Mouse (Mus musculus) lung, embryonic 14.5 days (tissue): Measurements from ENCODE around the gene Prkd2. TPM values are rescaled to one million over a fixed set of nuclear protein-coding genes. Genes with fewer than 3 reads are reported as not detected.

ENCODE experiments used
- ATAC-seq: fragments of 200-750 bp; cut with Nextera tagmentation; 2 replicates; pipeline ENCODE4 v1.8.0; 2017; ENCODE audit warnings: mild to moderate bottlenecking, moderate TSS enrichment, moderate library complexity; ENCODE audit not compliant: insufficient read depth
- DNase-seq: peaks from one replicate; pipeline ENCODE4 v3.0.0-alpha.2; 2015
- H3K27ac ChIP-seq: fragments of 300-500 bp; sonication (generic); 2 replicates; pipeline ENCODE4 v1.5.1; 2014; ENCODE audit warnings: low read depth, mild to moderate bottlenecking, moderate library complexity
- H3K27me3 ChIP-seq: fragments of 300-500 bp; sonication (generic); 2 replicates; pipeline ENCODE4 v1.6.1; 2014; ENCODE audit warnings: low read length, control low read depth; ENCODE audit not compliant: insufficient read depth
- H3K36me3 ChIP-seq: fragments of 300-500 bp; sonication (generic); 2 replicates; pipeline ENCODE4 v1.6.1; 2014; ENCODE audit warnings: control low read depth; ENCODE audit not compliant: insufficient read depth
- H3K4me1 ChIP-seq: fragments of 300-500 bp; sonication (generic); 2 replicates; pipeline ENCODE4 v1.6.1; 2014; ENCODE audit warnings: antibody characterized with exemption, control low read depth; ENCODE audit not compliant: insufficient read depth
- H3K4me2 ChIP-seq: fragments of 300-500 bp; sonication (generic); 2 replicates; pipeline ENCODE4 v1.6.1; 2014; ENCODE audit warnings: mild to moderate bottlenecking
- H3K4me3 ChIP-seq: fragments of 300-500 bp; sonication (generic); 2 replicates; pipeline ENCODE4 v1.5.1; 2014; ENCODE audit warnings: low read depth, low read length
- H3K9ac ChIP-seq: fragments of 300-500 bp; sonication (generic); 2 replicates; pipeline ENCODE4 v1.6.1; 2014
- H3K9me3 ChIP-seq: fragments of 300-500 bp; sonication (generic); 2 replicates; pipeline ENCODE4 v1.6.1; 2016; ENCODE audit warnings: low read depth, low read length, control low read depth
- CTCF ChIP-seq: IDR thresholded peaks from 2 replicates; pipeline ENCODE4 v1.5.1; 2016; ENCODE audit warnings: antibody characterized with exemption, low read depth
- WGBS: fragments of 180-500 bp; shearing (Covaris S2); extraction: QIAGEN DNeasy Blood & Tissue Kit; methylation state at CpG from one replicate; pipeline ENCODE4 v1.1.7; 2014; 5-methylcytosine and 5-hydroxymethylcytosine counted together
- polyA plus RNA-seq: library from polyadenylated mRNA; unstranded; fragments of >200 nt; fragmentation: Nextera tagmentation; extraction: Ambion mirVana; gene quantifications from 2 replicates; pipeline ENCODE4 v1.2.1, GENCODE M21; 2014

The Prkd2 gene
- polyA plus RNA-seq, 1 experiment from 2014 or later, result 19.6 TPM

DNA sequence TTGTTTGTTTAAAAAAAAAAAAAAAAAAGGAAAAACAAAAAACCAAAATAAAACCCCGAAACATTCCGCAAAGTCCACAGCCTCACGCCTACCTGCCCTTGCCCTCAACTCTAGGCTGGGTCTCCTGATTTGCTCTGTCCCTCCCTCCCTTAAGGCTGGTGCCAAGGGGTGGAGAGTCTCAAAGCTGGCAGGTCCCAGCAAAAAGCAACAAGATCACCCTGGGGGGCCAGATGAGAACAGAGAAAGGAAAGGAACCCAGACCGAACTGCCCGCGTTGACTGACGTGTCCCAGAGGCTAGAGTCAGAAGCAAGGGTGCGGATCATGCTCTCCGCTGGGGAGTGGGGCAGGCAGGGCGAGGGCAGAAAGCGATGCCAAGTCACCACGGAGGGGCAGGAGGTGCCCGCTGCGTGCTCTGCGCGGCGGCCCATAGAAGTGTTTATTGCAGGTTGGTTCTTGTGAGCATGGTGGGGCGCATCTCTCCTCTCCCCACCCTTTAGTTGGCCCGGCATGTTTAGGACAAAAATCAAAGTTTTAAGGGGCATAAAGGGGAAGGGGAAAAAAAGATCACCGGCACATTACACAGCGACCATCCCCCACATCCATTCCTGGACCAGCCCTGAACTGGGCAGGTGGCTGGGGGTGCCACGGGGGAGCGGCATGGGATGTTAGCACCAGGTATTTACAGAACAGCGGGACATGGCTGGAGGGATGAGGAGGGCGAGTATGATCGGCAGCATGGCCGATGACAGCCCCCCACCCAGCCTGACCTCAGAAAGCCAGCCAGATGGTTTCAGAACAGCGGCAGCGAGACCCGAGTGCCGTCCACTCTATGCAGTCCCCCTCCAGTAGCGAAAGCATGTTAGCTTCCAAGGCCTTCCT is 73.0 kb downstream of the Prkd2 start:
- Histone ChIP-seq H3K4me3 (no peak overlapping the region), H3K27me3 (no peaks in the 10 kb centered on the region), H3K9ac (no peak overlapping the region), H3K36me3 (peaks cover 61% of the 10 kb centered on the region), H3K27ac (no peak overlapping the region), H3K9me3 (no peaks in the 10 kb centered on the region), H3K4me1 (no peaks in the 10 kb centered on the region), H3K4me2 (no peak overlapping the region)
- 84% methylated on average over 32 of the region's 32 CpGs for WGBS
- no peak for DNase-seq
- TF ChIP-seq CTCF, result no peak
- ATAC-seq, result no peak

DNA sequence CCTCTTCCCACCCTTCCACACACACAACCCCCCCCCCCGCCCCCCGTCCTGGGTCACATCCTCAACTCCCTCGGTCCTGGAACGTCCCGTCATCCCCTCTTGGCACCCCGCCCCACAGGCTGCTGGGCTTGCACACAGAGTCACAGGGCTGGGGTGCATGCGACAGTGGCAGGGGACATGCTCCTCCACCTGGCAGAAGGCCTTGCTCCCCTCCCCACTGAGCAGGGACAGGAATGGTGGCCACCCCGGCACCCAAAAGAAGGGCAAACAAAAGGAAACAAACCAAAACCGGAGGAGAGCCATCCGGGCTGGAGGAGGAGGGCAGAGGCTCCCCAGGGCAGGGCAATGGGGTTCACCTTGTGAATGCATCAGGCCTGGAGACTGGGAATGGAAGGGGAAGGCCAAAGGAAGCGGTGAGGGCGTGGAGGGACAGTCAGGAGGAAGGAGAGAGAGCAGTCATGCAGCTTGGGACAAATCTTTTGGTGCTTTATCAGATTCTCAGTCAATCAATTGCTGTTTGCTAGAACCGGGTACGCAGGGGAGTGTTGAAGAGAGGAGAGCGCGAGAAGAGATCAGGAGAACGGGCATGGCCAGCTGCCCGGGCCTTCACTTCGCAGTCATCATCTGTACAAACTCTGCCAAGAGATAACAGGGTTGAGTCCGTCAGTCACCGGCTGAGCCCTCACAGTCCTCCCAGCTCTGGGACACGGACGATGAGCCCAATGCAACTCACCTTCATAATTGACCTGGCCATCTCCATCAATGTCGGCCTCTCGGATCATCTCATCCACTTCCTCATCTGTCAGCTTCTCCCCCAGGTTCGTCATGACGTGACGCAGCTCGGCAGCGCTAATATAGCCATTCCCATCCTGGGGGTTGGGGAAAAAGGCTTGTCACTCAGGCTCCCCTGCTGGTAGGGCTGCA is 73.9 kb downstream of the Prkd2 start:
- Histone ChIP-seq H3K9me3 (no peaks in the 10 kb centered on the region), H3K4me3 (no peak overlapping the region), H3K27me3 (no peaks in the 10 kb centered on the region), H3K4me1 (peaks cover 7% of the 10 kb centered on the region; the same call in 1 of the 2 replicates), H3K9ac (no peak overlapping the region), H3K4me2 (no peak overlapping the region), H3K36me3 (peaks cover 69% of the 10 kb centered on the region), H3K27ac (no peak overlapping the region)
- WGBS, result 51% methylated on average over 30 of the region's 30 CpGs
- ATAC-seq (no peak), DNase-seq (no peak)
- no peak for TF ChIP-seq CTCF

DNA sequence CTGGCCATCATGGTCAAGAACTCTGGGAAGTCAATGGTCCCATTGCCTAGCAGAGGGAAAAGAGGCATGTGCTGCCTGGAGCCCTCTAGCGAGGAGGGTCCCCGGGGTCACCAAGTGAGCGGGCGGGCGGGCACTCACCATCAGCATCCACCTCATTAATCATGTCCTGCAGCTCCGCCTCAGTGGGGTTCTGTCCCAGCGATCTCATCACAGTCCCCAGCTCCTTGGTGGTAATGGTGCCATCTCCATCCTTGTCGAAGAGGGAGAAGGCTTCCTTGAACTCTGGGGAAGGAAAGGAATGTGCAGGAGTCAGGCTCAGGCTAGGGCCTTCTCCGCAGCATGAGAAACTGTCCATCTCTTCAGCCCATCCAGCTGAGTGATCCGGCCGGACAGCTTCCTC is 74.7 kb downstream of the Prkd2 start:
- Histone ChIP-seq H3K4me1 (peaks cover 14% of the 10 kb centered on the region), H3K4me3 (no peak overlapping the region), H3K27me3 (no peaks in the 10 kb centered on the region), H3K27ac (no peak overlapping the region), H3K4me2 (no peak overlapping the region), H3K36me3 (peaks cover 77% of the 10 kb centered on the region), H3K9ac (no peak overlapping the region), H3K9me3 (no peaks in the 10 kb centered on the region)
- 45% methylated on average over 11 of the region's 11 CpGs for WGBS
- no peak for ATAC-seq
- no peak for DNase-seq
- no peak for TF ChIP-seq CTCF

DNA sequence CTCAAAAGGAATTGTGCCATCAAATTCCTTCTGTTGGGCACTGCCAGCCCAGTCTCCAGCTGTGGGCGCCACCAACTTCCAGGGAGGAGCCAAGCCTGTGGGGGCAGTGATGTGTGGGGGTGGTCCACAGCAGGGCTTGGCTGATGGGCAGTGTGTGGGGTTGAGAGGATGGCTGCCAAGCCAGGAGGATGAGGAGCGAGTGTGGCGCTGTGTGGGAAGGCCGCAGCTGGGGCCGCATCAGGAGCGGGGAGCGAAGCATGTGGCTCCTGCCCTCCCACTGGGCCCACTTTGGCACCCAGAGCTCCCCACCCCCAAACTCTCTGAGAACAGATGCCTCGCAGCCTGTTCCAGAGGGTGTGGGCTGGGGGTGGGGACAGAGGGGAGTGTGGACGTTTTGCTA is 75.3 kb downstream of the Prkd2 start:
- H3K27ac ChIP-seq, result no peak overlapping the region; the same call in 1 of the 2 replicates
- DNase-seq (no peak), ATAC-seq (no peak)
- H3K4me2 ChIP-seq, result no peak overlapping the region
- H3K4me1 ChIP-seq, result peaks cover 17% of the 10 kb centered on the region
- no peaks in the 10 kb centered on the region for H3K9me3 ChIP-seq
- H3K9ac ChIP-seq, result no peak overlapping the region
- TF ChIP-seq CTCF, result no peak
- peaks cover 77% of the 10 kb centered on the region for H3K36me3 ChIP-seq
- no peak overlapping the region for H3K4me3 ChIP-seq
- WGBS, result 83% methylated on average over 9 of the region's 9 CpGs
- H3K27me3 ChIP-seq, result no peaks in the 10 kb centered on the region

DNA sequence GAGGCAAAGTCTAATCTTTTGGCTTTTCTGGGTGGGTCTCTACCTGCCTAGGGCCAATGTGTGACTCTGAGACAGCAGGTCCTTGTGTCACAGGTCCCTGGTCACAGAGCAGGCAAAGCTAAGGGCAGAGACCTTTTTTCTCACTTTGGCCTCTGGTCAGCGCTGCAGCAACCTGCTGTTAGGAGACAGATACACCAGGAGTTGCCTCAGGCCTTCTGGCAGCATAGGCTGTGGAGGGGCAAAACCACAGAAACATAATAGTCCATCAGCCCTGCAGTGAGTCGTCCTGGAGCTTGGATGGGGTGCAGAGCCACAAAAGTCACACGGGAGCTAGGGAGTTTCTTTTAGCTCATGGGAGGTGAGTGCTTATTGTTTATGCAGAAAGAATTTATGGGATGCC is 76.0 kb downstream of the Prkd2 start:
- DNase-seq (no peak), ATAC-seq (no peak)
- Histone ChIP-seq H3K36me3 (peaks cover 77% of the 10 kb centered on the region), H3K27ac (no peak overlapping the region), H3K4me3 (no peak overlapping the region), H3K27me3 (no peaks in the 10 kb centered on the region), H3K4me1 (peaks cover 17% of the 10 kb centered on the region), H3K9ac (no peak overlapping the region), H3K9me3 (no peaks in the 10 kb centered on the region), H3K4me2 (no peak overlapping the region)
- TF ChIP-seq CTCF, result no peak
- 73% methylated on average over 3 of the region's 3 CpGs for WGBS

DNA sequence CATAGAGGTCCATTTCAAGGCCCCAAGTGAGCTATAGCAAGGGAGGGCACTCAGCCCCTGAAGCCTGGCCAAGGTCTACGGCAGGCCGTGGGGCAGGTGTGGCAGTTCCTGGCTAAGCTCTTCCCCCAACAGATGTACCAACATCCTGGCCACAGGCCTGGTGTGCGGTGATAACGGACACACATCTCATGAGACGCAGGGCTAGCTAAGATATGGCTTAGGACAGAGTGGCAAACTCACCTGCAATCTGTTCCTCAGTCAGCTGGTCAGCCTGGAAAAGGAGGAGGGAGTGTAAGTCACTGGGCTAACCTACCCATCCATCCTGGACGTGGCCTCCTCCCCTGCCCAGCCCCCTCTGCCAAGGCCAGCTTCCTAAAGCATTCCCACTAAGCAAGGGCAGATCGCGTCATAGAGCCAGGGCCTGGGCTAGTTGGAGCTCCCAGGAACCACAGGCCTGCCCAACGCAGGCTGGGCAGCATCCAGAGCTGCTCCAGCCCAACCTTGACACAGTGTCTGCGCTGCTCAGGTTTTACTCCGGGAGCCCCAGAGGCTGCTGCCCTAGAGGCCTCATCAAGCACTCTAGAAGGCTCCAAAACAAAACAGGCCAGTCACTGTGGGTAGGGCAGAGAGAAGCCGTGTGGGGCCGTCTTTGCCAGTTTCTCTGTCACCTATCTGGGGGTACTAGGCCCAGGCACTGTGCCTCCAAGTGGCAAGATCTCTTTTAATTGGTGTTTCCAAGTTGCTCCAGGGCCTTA is 76.9 kb downstream of the Prkd2 start:
- peaks cover 73% of the 10 kb centered on the region for H3K36me3 ChIP-seq
- ATAC-seq (no peak), DNase-seq (no peak)
- no peak overlapping the region for H3K4me2 ChIP-seq
- H3K4me1 ChIP-seq, result peaks cover 17% of the 10 kb centered on the region
- H3K4me3 ChIP-seq, result no peak overlapping the region
- peak overlapping the region; percentile 20; the same call in 1 of the 2 replicates for H3K9ac ChIP-seq
- no peak for TF ChIP-seq CTCF
- no peaks in the 10 kb centered on the region for H3K9me3 ChIP-seq
- 74% methylated on average over 13 of the region's 13 CpGs for WGBS
- H3K27ac ChIP-seq, result no peak overlapping the region
- H3K27me3 ChIP-seq, result no peaks in the 10 kb centered on the region

Other genes with a start within 250 kb of the Prkd2 start
- gene Arhgap35, start 227.9 kb upstream of the Prkd2 start, polyA plus RNA-seq, result 29.6 and 30.5 TPM in 2 replicates
- gene Ceacam15, start 167.2 kb upstream of the Prkd2 start, polyA plus RNA-seq, result not detected in 2 replicates
- not detected in 2 replicates for gene Ceacam9, start 121.0 kb upstream of the Prkd2 start, polyA plus RNA-seq
- 287 and 295 TPM in 2 replicates for gene Ap2s1, start 104.5 kb upstream of the Prkd2 start, polyA plus RNA-seq
- 32.6 and 35.7 TPM in 2 replicates for gene Slc1a5, start 61.6 kb upstream of the Prkd2 start, polyA plus RNA-seq
- 117 and 134 TPM in 2 replicates for gene Strn4, start 27.0 kb upstream of the Prkd2 start, polyA plus RNA-seq
- gene Fkrp, start 26.2 kb upstream of the Prkd2 start, polyA plus RNA-seq, result 27.7 and 31.9 TPM in 2 replicates
- 6.6 and 7.8 TPM in 2 replicates for gene Dact3, start 32.4 kb downstream of the Prkd2 start, polyA plus RNA-seq
- gene Gng8, start 48.9 kb downstream of the Prkd2 start, polyA plus RNA-seq, result 10.8 and 11.1 TPM in 2 replicates
- 1.3 and 1.6 TPM in 2 replicates for gene Ptgir, start 63.6 kb downstream of the Prkd2 start, polyA plus RNA-seq
- 139 and 155 TPM in 2 replicates for gene Calm3, start 81.2 kb downstream of the Prkd2 start, polyA plus RNA-seq
- gene Pnmal2, start 101.8 kb downstream of the Prkd2 start, polyA plus RNA-seq, result 3.1 and 3.3 TPM in 2 replicates
- gene Pnmal1, start 116.8 kb downstream of the Prkd2 start, polyA plus RNA-seq, result 0.11 and 0.20 TPM in 2 replicates
- gene Gm42372, start 140.2 kb downstream of the Prkd2 start, polyA plus RNA-seq, result 0.09 and 0.20 TPM in 2 replicates
- 27.3 and 29.2 TPM in 2 replicates for gene Ccdc8, start 149.8 kb downstream of the Prkd2 start, polyA plus RNA-seq
- gene Ppp5c, start 185.0 kb downstream of the Prkd2 start, polyA plus RNA-seq, result 103 and 117 TPM in 2 replicates
- gene Hif3a, start 219.5 kb downstream of the Prkd2 start, polyA plus RNA-seq, result 33.1 and 38.0 TPM in 2 replicates
- gene Psg16, start 231.1 kb downstream of the Prkd2 start, polyA plus RNA-seq, result 0.11 and 0.18 TPM in 2 replicates